Mouse (Mus musculus): ENCODE data around the gene Men1. TPM values are rescaled to one million over a fixed set of nuclear protein-coding genes. Genes with fewer than 3 reads are reported as not detected.
A peak's percentile ranks its signal among the peaks of the same experiment; 100 is the strongest.
"Not testable (repeated sequence)": the region's sequence is repeated elsewhere in the genome, so short reads cannot be mapped to it uniquely, and the experiment has no call there.

Gene Men1
- total and polyA plus RNA-seq, 2 experiments from 2014 or later: 57.8 to 93.4 TPM

GRCm38 (mm10) chr19:6289696-6290238, 45.0 kb upstream of the Men1 start:
- H3K27ac ChIP-seq: no peak overlapping the region
- WGBS: 90% methylated on average over 14 of the region's 14 CpGs
- ATAC-seq (no peak), DNase-seq (ENCODE audit: low spot score) (no peak)
- H3K9ac ChIP-seq (replicated peaks; ENCODE audit: low read length): no peak overlapping the region
- no peak for TF ChIP-seq CTCF (IDR thresholded peaks at IDR 0.05; ENCODE audit: low read depth)
- no peak overlapping the region for H3K4me2 ChIP-seq (ENCODE audit: low read depth, low read length)
- H3K4me3 ChIP-seq (ENCODE audit: low read length): no peak overlapping the region
- H3K36me3 ChIP-seq (ENCODE audit: insufficient read depth, low read length): peaks cover 3% of the 10 kb centered on the region; the same call in 1 of the 2 replicates
- no peaks in the 10 kb centered on the region for H3K9me3 ChIP-seq (ENCODE audit: low read length)
- H3K4me1 ChIP-seq (ENCODE audit: insufficient read depth, low read length): no peaks in the 10 kb centered on the region; the same call in 1 of the 2 replicates
- H3K27me3 ChIP-seq (ENCODE audit: insufficient read depth, low read length): no peaks in the 10 kb centered on the region

DNA sequence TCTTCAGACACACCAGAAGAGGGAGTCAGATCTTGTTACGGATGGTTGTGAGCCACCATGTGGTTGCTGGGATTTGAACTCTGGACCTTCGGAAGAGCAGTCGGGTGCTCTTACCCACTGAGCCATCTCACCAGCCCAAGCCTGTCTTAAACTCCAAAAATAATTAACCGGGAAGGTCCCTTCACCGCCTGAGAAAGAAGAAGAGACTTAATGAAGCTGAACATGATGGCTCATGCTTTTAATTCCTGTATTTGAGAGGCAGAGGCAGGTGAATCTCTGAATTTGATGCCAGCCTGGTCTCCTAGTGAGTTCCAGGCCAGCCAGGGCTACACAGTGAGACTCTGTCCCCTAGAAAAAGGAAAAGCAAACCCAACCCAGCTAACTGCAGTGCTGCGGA, 44.1 kb upstream of the Men1 start:
- not testable (repeated sequence) for H3K9ac ChIP-seq (replicated peaks; ENCODE audit: low read length); H3K4me2 ChIP-seq (ENCODE audit: low read depth, low read length); H3K4me3 ChIP-seq (ENCODE audit: low read length); H3K4me1 ChIP-seq (ENCODE audit: insufficient read depth, low read length); H3K9me3 ChIP-seq (ENCODE audit: low read length); ATAC-seq; H3K27me3 ChIP-seq (ENCODE audit: insufficient read depth, low read length); DNase-seq (ENCODE audit: low spot score)
- Histone ChIP-seq H3K36me3 (ENCODE audit: insufficient read depth, low read length) (peaks cover 12% of the 10 kb centered on the region), H3K27ac (peak overlapping the region; percentile 41; the same call in 1 of the 2 replicates)
- 91% methylated on average over 5 of the region's 6 CpGs for whole genome bisulfite sequencing

GRCm38 (mm10) chr19:6291117-6291781, 43.5 kb upstream of the Men1 start:
- Histone ChIP-seq H3K36me3 (ENCODE audit: insufficient read depth, low read length) (peaks cover 17% of the 10 kb centered on the region), H3K9ac (replicated peaks; ENCODE audit: low read length) (no peak overlapping the region), H3K4me1 (ENCODE audit: insufficient read depth, low read length) (no peaks in the 10 kb centered on the region; the same call in 1 of the 2 replicates), H3K27me3 (ENCODE audit: insufficient read depth, low read length) (no peaks in the 10 kb centered on the region), H3K9me3 (ENCODE audit: low read length) (no peaks in the 10 kb centered on the region), H3K4me3 (ENCODE audit: low read length) (no peak overlapping the region), H3K27ac (peak overlapping the region; percentile 41; the same call in 1 of the 2 replicates), H3K4me2 (ENCODE audit: low read depth, low read length) (no peak overlapping the region)
- no peak for TF ChIP-seq CTCF (IDR thresholded peaks at IDR 0.05; ENCODE audit: low read depth)
- ATAC-seq (no peak; the same call in 1 of the 2 replicates), DNase-seq (ENCODE audit: low spot score) (no peak)
- WGBS: 70% methylated on average over 10 of the region's 10 CpGs

DNA sequence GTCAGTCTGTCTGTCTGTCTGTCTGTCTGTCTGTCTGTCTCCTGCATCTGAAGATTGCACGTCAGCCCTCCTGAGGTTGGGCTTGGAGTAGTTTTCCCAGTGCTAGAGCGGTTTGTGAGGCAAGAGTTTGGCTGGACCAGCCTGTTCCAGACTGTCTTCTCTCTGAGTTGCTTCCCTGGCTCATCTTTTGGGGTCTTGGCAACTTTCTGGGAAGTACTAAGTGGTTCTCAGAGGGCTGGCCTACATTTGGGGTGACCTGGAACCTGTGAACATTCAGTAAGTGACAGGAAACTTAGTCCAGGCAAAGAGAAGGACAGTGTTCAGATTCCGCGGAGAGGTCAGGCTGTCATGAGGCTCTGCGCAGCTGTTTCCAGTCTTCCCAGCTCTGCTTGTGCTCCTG, 42.5 kb upstream of the Men1 start:
- H3K27me3 ChIP-seq (ENCODE audit: insufficient read depth, low read length): no peaks in the 10 kb centered on the region
- 92% methylated on average over 5 of the region's 5 CpGs for WGBS
- H3K4me3 ChIP-seq (ENCODE audit: low read length): no peak overlapping the region
- H3K27ac ChIP-seq: no peak overlapping the region
- peaks cover 25% of the 10 kb centered on the region for H3K36me3 ChIP-seq (ENCODE audit: insufficient read depth, low read length)
- no peak overlapping the region for H3K9ac ChIP-seq (replicated peaks; ENCODE audit: low read length)
- no peaks in the 10 kb centered on the region; the same call in 1 of the 2 replicates for H3K4me1 ChIP-seq (ENCODE audit: insufficient read depth, low read length)
- H3K4me2 ChIP-seq (ENCODE audit: low read depth, low read length): no peak overlapping the region
- no peaks in the 10 kb centered on the region for H3K9me3 ChIP-seq (ENCODE audit: low read length)
- no peak for TF ChIP-seq CTCF (IDR thresholded peaks at IDR 0.05; ENCODE audit: low read depth)
- DNase-seq (ENCODE audit: low spot score) (no peak), ATAC-seq (no peak)

DNA sequence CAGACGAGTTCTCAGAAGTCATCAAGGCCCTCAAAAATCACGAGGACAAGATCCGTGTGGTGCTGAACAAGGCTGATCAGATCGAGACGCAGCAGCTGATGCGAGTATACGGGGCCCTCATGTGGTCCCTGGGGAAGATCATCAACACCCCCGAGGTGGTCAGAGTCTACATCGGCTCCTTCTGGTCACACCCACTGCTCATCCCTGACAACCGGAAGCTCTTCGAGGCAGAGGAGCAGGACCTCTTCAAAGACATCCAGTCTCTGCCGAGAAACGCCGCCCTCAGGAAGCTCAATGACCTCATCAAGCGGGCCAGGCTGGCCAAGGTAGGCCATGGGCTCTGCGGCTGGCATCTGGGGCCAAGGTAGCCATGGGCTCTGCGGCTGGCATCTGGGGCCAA, 40.5 kb upstream of the Men1 start:
- ATAC-seq: no peak
- Histone ChIP-seq H3K4me1 (ENCODE audit: insufficient read depth, low read length) (no peaks in the 10 kb centered on the region), H3K9ac (replicated peaks; ENCODE audit: low read length) (no peak overlapping the region), H3K27me3 (ENCODE audit: insufficient read depth, low read length) (no peaks in the 10 kb centered on the region), H3K4me3 (ENCODE audit: low read length) (no peak overlapping the region), H3K36me3 (ENCODE audit: insufficient read depth, low read length) (peaks cover 43% of the 10 kb centered on the region), H3K27ac (no peak overlapping the region), H3K9me3 (ENCODE audit: low read length) (no peaks in the 10 kb centered on the region), H3K4me2 (ENCODE audit: low read depth, low read length) (no peak overlapping the region)
- TF ChIP-seq CTCF (IDR thresholded peaks at IDR 0.05; ENCODE audit: low read depth): no peak
- WGBS: 94% methylated on average over 17 of the region's 17 CpGs
- no peak for DNase-seq (ENCODE audit: low spot score)

GRCm38 (mm10) chr19:6296551-6297210, 38.1 kb upstream of the Men1 start:
- Histone ChIP-seq H3K27ac (no peak overlapping the region), H3K4me3 (ENCODE audit: low read length) (no peak overlapping the region), H3K9ac (replicated peaks; ENCODE audit: low read length) (no peak overlapping the region), H3K27me3 (ENCODE audit: insufficient read depth, low read length) (no peaks in the 10 kb centered on the region), H3K9me3 (ENCODE audit: low read length) (no peaks in the 10 kb centered on the region), H3K4me1 (ENCODE audit: insufficient read depth, low read length) (no peaks in the 10 kb centered on the region), H3K4me2 (ENCODE audit: low read depth, low read length) (no peak overlapping the region), H3K36me3 (ENCODE audit: insufficient read depth, low read length) (peaks cover 49% of the 10 kb centered on the region)
- no peak for TF ChIP-seq CTCF (IDR thresholded peaks at IDR 0.05; ENCODE audit: low read depth)
- WGBS: 93% methylated on average over 5 of the region's 5 CpGs
- no peak for DNase-seq (ENCODE audit: low spot score)
- no peak for ATAC-seq

- no peak overlapping the region for H3K4me2 ChIP-seq (ENCODE audit: low read depth, low read length)
- no peaks in the 10 kb centered on the region for H3K9me3 ChIP-seq (ENCODE audit: low read length)
- H3K9ac ChIP-seq (replicated peaks; ENCODE audit: low read length): no peak overlapping the region
- DNase-seq (ENCODE audit: low spot score) (no peak), ATAC-seq (no peak)
- 89% methylated on average over 9 of the region's 9 CpGs for WGBS
- no peaks in the 10 kb centered on the region for H3K4me1 ChIP-seq (ENCODE audit: insufficient read depth, low read length)
- peaks cover 49% of the 10 kb centered on the region for H3K36me3 ChIP-seq (ENCODE audit: insufficient read depth, low read length)
- no peak for TF ChIP-seq CTCF (IDR thresholded peaks at IDR 0.05; ENCODE audit: low read depth)
- H3K27ac ChIP-seq: no peak overlapping the region
- no peaks in the 10 kb centered on the region for H3K27me3 ChIP-seq (ENCODE audit: insufficient read depth, low read length)
- H3K4me3 ChIP-seq (ENCODE audit: low read length): no peak overlapping the region
Measured at GRCm38 (mm10) chr19:6297641-6298040, 37.1 kb upstream of the Men1 start.
